Mouse (Mus musculus) lung, embryonic 15.5 days (tissue): ENCODE data around the gene Wdr24. TPM values are rescaled to one million over a fixed set of nuclear protein-coding genes. Genes with fewer than 3 reads are reported as not detected.

Source experiments
- ATAC-seq: fragments of 200-750 bp; cut with Nextera tagmentation; 2 replicates; pipeline ENCODE4 v1.8.0; 2017; ENCODE audit warnings: moderate number of reproducible peaks, borderline replicate concordance; ENCODE audit not compliant: low FRiP score, low TSS enrichment; ENCODE audit errors: extremely low read depth
- H3K27ac ChIP-seq: fragments of 300-500 bp; sonication (generic); 2 replicates; pipeline ENCODE4 v1.5.1; 2015; ENCODE audit warnings: moderate library complexity, mild to moderate bottlenecking, inconsistent platforms
- H3K27me3 ChIP-seq: fragments of 300-500 bp; sonication (generic); 2 replicates; pipeline ENCODE4 v1.6.1; 2015; ENCODE audit warnings: inconsistent platforms
- H3K36me3 ChIP-seq: fragments of 300-500 bp; sonication (generic); 2 replicates; pipeline ENCODE4 v1.6.1; 2015; ENCODE audit warnings: inconsistent platforms
- H3K4me1 ChIP-seq: fragments of 300-500 bp; sonication (generic); 2 replicates; pipeline ENCODE4 v1.6.1; 2015; ENCODE audit warnings: inconsistent platforms
- H3K4me2 ChIP-seq: fragments of 300-500 bp; sonication (generic); 2 replicates; pipeline ENCODE4 v1.6.1; 2015; ENCODE audit warnings: inconsistent platforms, mild to moderate bottlenecking, moderate library complexity
- H3K4me3 ChIP-seq: fragments of 300-500 bp; sonication (generic); 2 replicates; pipeline ENCODE4 v1.5.1; 2015; ENCODE audit warnings: mild to moderate bottlenecking, inconsistent platforms
- H3K9ac ChIP-seq: fragments of 300-500 bp; sonication (generic); 2 replicates; pipeline ENCODE4 v1.6.1; 2015; ENCODE audit warnings: inconsistent platforms
- H3K9me3 ChIP-seq: fragments of 300-500 bp; sonication (generic); 2 replicates; pipeline ENCODE4 v1.6.1; 2016; ENCODE audit warnings: inconsistent platforms
- WGBS: fragments of 180-500 bp; shearing (Covaris S2); methylation state at CpG from one replicate; pipeline ENCODE4 v1.1.7; 2015; 5-methylcytosine and 5-hydroxymethylcytosine counted together
- polyA plus RNA-seq: library from polyadenylated mRNA; unstranded; fragments of >200 nt; fragmentation: Nextera tagmentation; extraction: Ambion mirVana; gene quantifications from 2 replicates; pipeline ENCODE4 v1.2.1, GENCODE M21; 2015

The Wdr24 gene
- polyA plus RNA-seq: 25.2 and 26.5 TPM in 2 replicates

- Histone ChIP-seq H3K4me3 (peak within 1 kb of the TSS; percentile 51), H3K27ac (peak within 1 kb of the TSS; percentile 45; the same call in 1 of the 2 replicates), H3K4me1 (peaks cover 23% of the 10 kb centered on the region), H3K9me3 (no peaks in the 10 kb centered on the region), H3K9ac (peak within 1 kb of the TSS; percentile 47), H3K36me3 (peaks cover 19% of the 10 kb centered on the region), H3K27me3 (peaks cover 41% of the 10 kb centered on the region), H3K4me2 (peak within 1 kb of the TSS; percentile 74)
- peak; percentile 56; the same call in 1 of the 2 replicates for ATAC-seq
- under 1% methylated on average over 18 of the region's 18 CpGs for WGBS
These were observed at the start of gene Wdr24 for GRCm38 (mm10) chr17:25823452-25823851. Wdr24 (plus strand) TSS chr17:25823627.

GRCm38 (mm10) chr17:25775318-25776062, 47.9 kb upstream of the Wdr24 start:
- H3K4me2 ChIP-seq: no peak overlapping the region
- H3K9me3 ChIP-seq: no peaks in the 10 kb centered on the region
- 72% methylated on average over 10 of the region's 10 CpGs for WGBS
- H3K4me1 ChIP-seq: peaks cover 8% of the 10 kb centered on the region
- ATAC-seq: no peak
- no peaks in the 10 kb centered on the region for H3K27me3 ChIP-seq
- no peak overlapping the region for H3K27ac ChIP-seq
- no peak overlapping the region for H3K4me3 ChIP-seq
- H3K9ac ChIP-seq: no peak overlapping the region
- H3K36me3 ChIP-seq: peaks cover 11% of the 10 kb centered on the region; the same call in 1 of the 2 replicates

GRCm38 (mm10) chr17:25777948-25778347, 45.5 kb upstream of the Wdr24 start:
- Histone ChIP-seq H3K27me3 (no peaks in the 10 kb centered on the region), H3K9me3 (no peaks in the 10 kb centered on the region), H3K36me3 (peaks cover 31% of the 10 kb centered on the region), H3K9ac (no peak overlapping the region), H3K4me1 (peaks cover 8% of the 10 kb centered on the region), H3K27ac (no peak overlapping the region), H3K4me2 (no peak overlapping the region), H3K4me3 (no peak overlapping the region)
- no peak for ATAC-seq
- 91% methylated on average over 5 of the region's 5 CpGs for WGBS

DNA sequence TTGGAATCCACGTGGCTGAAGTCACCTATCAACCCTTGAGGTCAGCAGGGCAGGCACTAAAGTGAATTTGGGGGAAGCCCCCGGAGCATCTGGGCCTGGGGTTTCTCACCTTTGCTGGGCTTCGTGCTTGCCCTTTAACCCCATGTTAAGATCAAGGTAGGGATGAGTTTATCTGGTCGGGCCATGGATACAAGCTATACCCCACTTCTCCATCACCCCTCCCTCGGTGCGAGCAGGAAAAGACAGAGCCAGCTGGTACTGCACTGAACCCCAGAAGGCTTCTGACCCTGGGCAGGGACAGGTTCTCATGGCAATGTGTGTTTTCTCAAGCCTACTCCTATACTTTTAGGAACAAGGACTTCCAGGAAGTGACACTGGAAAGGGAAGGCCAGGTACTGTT, 42.1 kb upstream of the Wdr24 start:
- Histone ChIP-seq H3K4me1 (peaks cover 22% of the 10 kb centered on the region), H3K4me3 (no peak overlapping the region), H3K9ac (no peak overlapping the region), H3K9me3 (no peaks in the 10 kb centered on the region), H3K36me3 (peaks cover 35% of the 10 kb centered on the region), H3K27me3 (no peaks in the 10 kb centered on the region), H3K4me2 (no peak overlapping the region), H3K27ac (no peak overlapping the region)
- no peak for ATAC-seq
- 68% methylated on average over 6 of the region's 6 CpGs for WGBS

GRCm38 (mm10) chr17:25783086-25783485, 40.3 kb upstream of the Wdr24 start:
- H3K4me3 ChIP-seq: no peak overlapping the region
- H3K9me3 ChIP-seq: no peaks in the 10 kb centered on the region
- no peak overlapping the region for H3K4me2 ChIP-seq
- no peak overlapping the region for H3K9ac ChIP-seq
- no peak overlapping the region for H3K27ac ChIP-seq
- H3K36me3 ChIP-seq: peaks cover 39% of the 10 kb centered on the region
- WGBS: 67% methylated on average over 7 of the region's 7 CpGs
- no peaks in the 10 kb centered on the region for H3K27me3 ChIP-seq
- peaks cover 22% of the 10 kb centered on the region for H3K4me1 ChIP-seq
- no peak for ATAC-seq

- no peak overlapping the region for H3K27ac ChIP-seq
- H3K36me3 ChIP-seq: peaks cover 41% of the 10 kb centered on the region
- H3K4me1 ChIP-seq: peaks cover 22% of the 10 kb centered on the region
- no peaks in the 10 kb centered on the region for H3K9me3 ChIP-seq
- peak overlapping the region; percentile 80 for H3K4me2 ChIP-seq
- WGBS: 65% methylated on average over 15 of the region's 15 CpGs
- H3K4me3 ChIP-seq: peak overlapping the region; percentile 78
- ATAC-seq: no peak
- 0 out of 2 replicates have a peak overlapping the region, but pooled peaks have one; percentile 73 for H3K9ac ChIP-seq
- H3K27me3 ChIP-seq: no peaks in the 10 kb centered on the region
These were observed 39.4 kb upstream of the Wdr24 start for GRCm38 (mm10) chr17:25783861-25784574.

DNA sequence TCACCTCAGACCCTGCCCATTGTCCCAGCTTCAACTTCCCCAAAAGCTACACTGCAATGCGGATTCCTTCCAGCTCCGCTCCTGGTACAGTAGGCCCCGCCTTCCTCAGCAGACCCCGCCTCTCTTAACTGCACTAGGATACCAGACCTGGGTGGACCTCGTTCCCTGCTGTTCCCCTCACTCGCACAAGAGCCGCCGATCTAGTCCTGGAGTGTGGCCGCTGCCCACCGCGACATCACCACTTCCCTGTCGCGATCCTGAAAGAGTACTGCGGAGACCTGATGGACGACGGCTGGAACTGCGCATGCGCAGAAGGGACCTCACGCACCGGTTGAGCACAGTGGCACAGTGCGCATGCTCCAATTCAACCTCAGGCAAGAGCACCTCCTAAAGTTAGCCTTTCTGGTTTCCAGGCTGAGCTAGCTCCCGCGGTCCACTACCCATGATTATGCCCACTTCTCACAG, 38.1 kb upstream of the Wdr24 start, which contains the start of gene Haghl:
TSS of gene Haghl (minus strand) at position 393 of the 465 bp plus-strand sequence.
- peak within 1 kb of the TSS; percentile 73 for H3K9ac ChIP-seq
- peaks cover 44% of the 10 kb centered on the region for H3K36me3 ChIP-seq
- peak; percentile 84 for ATAC-seq
- peak within 1 kb of the TSS; percentile 78 for H3K4me3 ChIP-seq
- H3K27ac ChIP-seq: peak within 1 kb of the TSS; percentile 91
- H3K27me3 ChIP-seq: no peaks in the 10 kb centered on the region
- H3K4me1 ChIP-seq: peaks cover 22% of the 10 kb centered on the region
- under 1% methylated on average over 23 of the region's 23 CpGs for WGBS
- H3K9me3 ChIP-seq: no peaks in the 10 kb centered on the region
- peak within 1 kb of the TSS; percentile 80 for H3K4me2 ChIP-seq

DNA sequence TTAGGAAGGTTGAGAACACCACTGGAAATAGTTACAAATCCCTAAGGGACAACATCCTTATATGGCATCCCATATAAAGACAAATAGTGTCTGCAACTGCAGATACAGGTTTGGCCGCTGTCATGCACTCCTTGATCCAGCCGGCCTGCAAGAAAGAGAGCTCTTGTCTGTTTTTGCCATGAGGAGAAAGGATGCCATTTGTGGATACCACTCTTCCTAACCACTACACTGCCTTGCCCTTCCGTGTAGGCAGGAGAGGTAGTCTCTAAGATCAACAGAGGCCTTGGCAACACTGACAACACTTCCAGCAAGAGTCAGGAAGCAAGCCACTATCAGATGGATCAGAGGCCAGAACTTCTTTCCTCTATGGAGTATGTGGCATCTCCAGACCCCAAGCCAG, 37.1 kb upstream of the Wdr24 start, which contains the start of gene Ccdc78:
TSS of gene Ccdc78 (plus strand) at position 301 of the 400 bp plus-strand sequence.
- Histone ChIP-seq H3K4me1 (peaks cover 30% of the 10 kb centered on the region), H3K4me2 (peak within 1 kb of the TSS; percentile 80), H3K27me3 (no peaks in the 10 kb centered on the region), H3K4me3 (peak within 1 kb of the TSS; percentile 78), H3K9ac (peak within 1 kb of the TSS; percentile 73), H3K27ac (peak within 1 kb of the TSS; percentile 91), H3K9me3 (no peaks in the 10 kb centered on the region), H3K36me3 (peaks cover 41% of the 10 kb centered on the region)
- ATAC-seq: no peak
- WGBS: 78% methylated on average over 3 of the region's 3 CpGs

DNA sequence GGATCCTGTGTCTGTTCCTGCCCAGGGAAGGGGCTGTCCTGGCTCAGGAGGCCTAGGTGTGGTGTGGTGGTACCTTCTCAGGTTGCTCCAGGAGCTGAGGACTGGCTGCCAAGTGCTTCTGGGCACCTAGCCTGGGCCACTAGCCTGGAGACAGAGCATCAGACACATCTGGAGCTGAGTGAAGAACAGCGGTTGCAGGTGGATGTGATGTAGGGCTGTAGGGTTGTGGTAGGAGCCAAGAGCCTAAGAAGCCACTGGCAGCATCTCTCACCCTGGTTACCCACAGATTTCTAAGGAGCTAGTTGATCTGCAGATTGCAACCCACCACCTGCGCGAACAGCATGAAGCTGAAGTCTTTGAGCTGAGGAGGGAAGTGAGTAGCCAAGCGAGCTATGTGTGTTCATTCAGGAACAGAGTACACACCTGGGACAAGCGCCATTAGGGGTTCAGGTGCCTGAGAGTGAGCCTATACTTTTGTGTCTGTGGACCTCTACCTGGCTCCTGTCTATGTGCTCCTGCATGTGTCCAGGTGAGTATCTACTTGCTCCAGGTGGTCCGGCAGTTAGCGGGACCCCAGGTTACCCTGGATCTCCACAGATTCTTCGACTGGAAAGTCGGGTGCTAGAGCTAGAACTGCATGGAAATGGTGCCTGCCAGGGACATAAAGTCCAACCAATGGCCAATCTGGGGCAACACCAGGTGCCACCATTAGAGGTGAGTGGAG, 36.5 kb upstream of the Wdr24 start:
- WGBS: 88% methylated on average over 9 of the region's 9 CpGs
- Histone ChIP-seq H3K36me3 (peaks cover 34% of the 10 kb centered on the region), H3K9me3 (no peaks in the 10 kb centered on the region), H3K4me2 (no peak overlapping the region), H3K9ac (no peak overlapping the region), H3K27me3 (no peaks in the 10 kb centered on the region), H3K27ac (no peak overlapping the region), H3K4me3 (no peak overlapping the region), H3K4me1 (peaks cover 34% of the 10 kb centered on the region)
- ATAC-seq: no peak

DNA sequence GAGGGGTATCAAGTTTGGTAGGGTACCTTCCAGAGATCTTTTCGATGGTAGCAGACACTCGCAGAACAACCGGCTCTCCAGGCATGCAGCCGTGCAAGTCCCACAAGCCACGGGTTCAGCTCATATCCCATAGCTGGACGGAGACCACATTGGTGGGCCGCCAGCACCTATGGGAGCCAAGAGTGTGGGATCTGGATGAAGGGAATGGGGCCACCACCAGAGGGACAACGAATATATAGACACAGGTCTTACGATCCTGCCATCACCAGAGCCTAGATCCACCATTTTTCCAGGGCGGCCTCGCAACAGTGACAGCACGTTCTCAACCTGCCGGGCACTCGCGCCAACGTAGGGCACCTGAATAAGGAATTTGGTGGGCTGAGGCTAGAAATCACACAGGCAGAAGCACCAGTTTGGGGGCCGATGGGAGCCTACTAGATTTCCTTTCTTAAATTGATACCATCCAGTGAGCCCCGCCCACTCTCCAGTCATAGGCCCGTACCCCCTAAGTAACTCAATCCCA, 32.0 kb upstream of the Wdr24 start:
- Histone ChIP-seq H3K9ac (peak overlapping the region; percentile 82), H3K9me3 (no peaks in the 10 kb centered on the region), H3K36me3 (peaks cover 20% of the 10 kb centered on the region), H3K27ac (peak overlapping the region; percentile 99), H3K4me1 (peaks cover 49% of the 10 kb centered on the region), H3K27me3 (no peaks in the 10 kb centered on the region), H3K4me3 (peak overlapping the region; percentile 88), H3K4me2 (peak overlapping the region; percentile 87)
- peak; percentile 16; the same call in 1 of the 2 replicates for ATAC-seq
- 22% methylated on average over 19 of the region's 19 CpGs for WGBS

DNA sequence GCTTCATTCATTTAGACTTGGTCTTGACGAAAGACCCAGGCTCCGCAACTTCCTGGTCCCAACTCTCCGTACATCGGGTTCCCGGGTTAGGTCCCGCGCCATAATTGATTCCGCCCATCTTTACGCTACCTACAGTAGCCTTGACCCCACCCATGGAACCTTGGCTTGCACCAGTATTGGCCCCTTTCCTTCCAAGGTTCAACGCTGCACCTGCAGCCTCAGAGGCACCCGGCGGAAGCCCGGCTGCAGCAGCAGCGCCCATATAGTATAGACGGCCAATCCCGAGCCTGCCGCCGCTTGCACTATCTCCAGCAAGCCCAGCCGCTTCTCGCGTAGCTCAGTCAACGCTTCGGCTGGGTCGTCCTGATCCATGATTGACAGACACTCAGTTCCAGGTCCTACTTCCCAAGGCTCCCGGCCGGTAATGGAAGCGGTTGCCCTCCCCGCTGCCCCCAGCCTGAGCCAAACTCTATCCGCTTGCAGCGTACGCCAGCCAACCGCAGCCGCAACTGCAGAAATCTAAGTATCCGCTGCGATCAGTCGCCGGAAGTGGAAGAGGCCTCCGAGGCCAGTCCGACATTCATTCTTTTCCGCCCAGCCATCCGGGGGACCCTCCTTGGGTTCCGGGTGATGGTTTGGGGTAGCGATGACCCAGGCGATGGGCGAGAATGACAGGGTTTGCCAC, 31.4 kb upstream of the Wdr24 start:
- WGBS: under 1% methylated on average over 45 of the region's 45 CpGs
- peaks cover 50% of the 10 kb centered on the region for H3K4me1 ChIP-seq
- no peaks in the 10 kb centered on the region for H3K27me3 ChIP-seq
- peak; percentile 66; the same call in 1 of the 2 replicates for ATAC-seq
- peak overlapping the region; percentile 82 for H3K9ac ChIP-seq
- peaks cover 20% of the 10 kb centered on the region for H3K36me3 ChIP-seq
- no peaks in the 10 kb centered on the region for H3K9me3 ChIP-seq
- peak overlapping the region; percentile 88 for H3K4me3 ChIP-seq
- peak overlapping the region; percentile 99 for H3K27ac ChIP-seq
- H3K4me2 ChIP-seq: peak overlapping the region; percentile 87
